Mouse (Mus musculus): ENCODE measurements around the gene Nedd9. TPM values are rescaled to one million over a fixed set of nuclear protein-coding genes. Genes with fewer than 3 reads are reported as not detected.

Nedd9 gene
- polyA plus RNA-seq, 1 experiment from 2014 or later = 12.9 TPM

DNA sequence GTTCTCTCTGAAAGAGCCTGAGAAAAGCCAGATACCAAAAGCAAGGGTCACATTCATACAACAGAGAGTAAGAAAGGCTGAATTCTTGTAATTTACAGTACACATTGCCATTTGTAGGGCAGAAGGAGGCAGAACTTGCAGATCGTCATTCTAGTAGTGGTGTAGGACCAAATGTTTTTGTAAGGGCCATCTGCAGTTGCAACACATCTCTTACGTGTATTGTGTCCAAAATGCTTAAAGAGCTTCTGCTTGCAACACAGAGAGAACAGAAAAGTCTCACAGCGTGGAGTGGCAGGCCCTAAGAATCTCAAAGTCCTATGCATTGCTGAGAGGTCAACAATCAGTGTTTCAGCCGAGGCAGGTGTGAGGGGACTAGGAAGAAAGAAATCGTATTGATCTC lies 18.9 kb downstream of the Nedd9 start:
- Histone ChIP-seq H3K9ac (ENCODE audit: low read length) (no peak overlapping the region), H3K27ac (replicated peaks; ENCODE audit: low read depth, low read length) (no peak overlapping the region), H3K4me2 (ENCODE audit: low read depth, severe bottlenecking) (no peak overlapping the region), H3K27me3 (ENCODE audit: control insufficient read depth, insufficient read depth, low read length) (no peaks in the 10 kb centered on the region), H3K9me3 (ENCODE audit: control insufficient read depth, low read length) (no peaks in the 10 kb centered on the region), H3K36me3 (ENCODE audit: control insufficient read depth, insufficient read depth, low read length) (no peaks in the 10 kb centered on the region), H3K4me1 (ENCODE audit: control insufficient read depth, insufficient read depth, low read length) (no peaks in the 10 kb centered on the region), H3K4me3 (ENCODE audit: low read depth, low read length) (no peak overlapping the region)
- 83% methylated on average over 5 of the region's 5 CpGs for WGBS
- no peak for ATAC-seq (ENCODE audit: insufficient number of reproducible peaks, low FRiP score, low TSS enrichment, low read depth)
- DNase-seq (ENCODE audit: low spot score) = no peak

DNA sequence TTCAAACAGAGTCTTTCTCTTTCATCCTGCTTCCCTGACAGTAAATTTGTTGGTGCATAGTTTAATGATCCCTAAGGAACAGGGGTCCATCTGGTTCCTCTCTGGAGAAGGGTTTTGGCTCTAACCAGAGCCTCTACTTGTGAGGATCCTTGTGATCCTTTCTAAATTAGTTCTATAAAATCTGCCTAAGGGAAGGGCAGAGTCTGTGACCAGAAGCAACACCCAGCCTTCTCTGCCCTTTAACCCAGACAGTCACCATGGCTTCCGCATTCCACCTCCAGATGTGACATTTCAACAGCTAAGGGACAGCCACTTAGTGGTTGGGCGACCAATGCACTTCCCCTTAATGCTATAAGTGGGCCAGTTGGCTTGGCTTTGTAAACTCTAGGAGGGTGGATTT lies 20.1 kb downstream of the Nedd9 start:
- no peak overlapping the region for H3K27ac ChIP-seq (replicated peaks; ENCODE audit: low read depth, low read length)
- no peaks in the 10 kb centered on the region for H3K27me3 ChIP-seq (ENCODE audit: control insufficient read depth, insufficient read depth, low read length)
- H3K36me3 ChIP-seq (ENCODE audit: control insufficient read depth, insufficient read depth, low read length) = no peaks in the 10 kb centered on the region
- ATAC-seq (ENCODE audit: insufficient number of reproducible peaks, low FRiP score, low TSS enrichment, low read depth) (no peak), DNase-seq (ENCODE audit: low spot score) (no peak)
- H3K4me3 ChIP-seq (ENCODE audit: low read depth, low read length) = no peak overlapping the region
- no peaks in the 10 kb centered on the region for H3K4me1 ChIP-seq (ENCODE audit: control insufficient read depth, insufficient read depth, low read length)
- no peak overlapping the region for H3K4me2 ChIP-seq (ENCODE audit: low read depth, severe bottlenecking)
- H3K9ac ChIP-seq (ENCODE audit: low read length) = no peak overlapping the region
- WGBS = 47% methylated on average over 2 of the region's 2 CpGs
- H3K9me3 ChIP-seq (ENCODE audit: control insufficient read depth, low read length) = no peaks in the 10 kb centered on the region

DNA sequence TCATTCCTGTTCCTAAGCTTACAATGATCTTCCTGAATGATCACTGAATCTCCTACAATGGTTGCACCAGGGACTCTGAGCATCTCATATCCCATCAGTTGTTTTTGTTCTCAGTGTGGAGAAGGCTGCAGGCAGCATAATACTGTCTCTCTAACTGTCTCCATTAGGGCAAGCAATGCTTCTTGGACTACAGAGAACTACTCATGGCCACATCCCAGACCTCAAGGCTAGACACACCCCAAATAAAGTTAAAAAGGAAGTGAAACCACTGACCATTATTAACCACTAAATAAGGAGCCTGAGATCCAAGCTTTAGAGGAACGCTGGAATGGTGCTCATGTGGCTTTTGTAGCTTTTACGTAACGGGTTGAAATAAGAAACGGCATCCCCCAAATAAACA lies 20.5 kb downstream of the Nedd9 start:
- no peaks in the 10 kb centered on the region for H3K36me3 ChIP-seq (ENCODE audit: control insufficient read depth, insufficient read depth, low read length)
- no peaks in the 10 kb centered on the region for H3K27me3 ChIP-seq (ENCODE audit: control insufficient read depth, insufficient read depth, low read length)
- H3K9ac ChIP-seq (ENCODE audit: low read length) = no peak overlapping the region
- no peak overlapping the region for H3K4me3 ChIP-seq (ENCODE audit: low read depth, low read length)
- no peak overlapping the region for H3K4me2 ChIP-seq (ENCODE audit: low read depth, severe bottlenecking)
- H3K9me3 ChIP-seq (ENCODE audit: control insufficient read depth, low read length) = no peaks in the 10 kb centered on the region
- WGBS = 52% methylated on average over 4 of the region's 4 CpGs
- DNase-seq (ENCODE audit: low spot score) = no peak
- no peaks in the 10 kb centered on the region for H3K4me1 ChIP-seq (ENCODE audit: control insufficient read depth, insufficient read depth, low read length)
- no peak overlapping the region for H3K27ac ChIP-seq (replicated peaks; ENCODE audit: low read depth, low read length)
- no peak for ATAC-seq (ENCODE audit: insufficient number of reproducible peaks, low FRiP score, low TSS enrichment, low read depth)

DNA sequence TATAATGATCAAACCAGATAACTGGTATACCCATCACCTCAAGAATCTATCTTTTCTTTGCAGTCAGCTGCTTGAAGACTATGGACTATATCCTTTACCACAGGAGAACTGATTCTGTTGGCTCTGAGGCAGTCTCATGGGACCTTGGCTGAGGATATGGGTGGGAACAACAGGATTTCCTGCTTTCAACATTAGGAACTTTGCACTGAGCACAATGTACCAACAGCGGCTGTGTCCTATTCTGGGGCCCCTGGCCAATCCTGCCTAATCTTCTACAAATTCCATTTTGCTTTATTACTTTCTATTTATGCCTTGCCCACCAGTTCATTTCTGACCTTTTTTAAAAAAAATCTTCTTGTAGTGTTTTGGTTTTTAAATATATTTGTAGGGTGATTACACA lies 21.0 kb downstream of the Nedd9 start:
- no peak for DNase-seq (ENCODE audit: low spot score)

DNA sequence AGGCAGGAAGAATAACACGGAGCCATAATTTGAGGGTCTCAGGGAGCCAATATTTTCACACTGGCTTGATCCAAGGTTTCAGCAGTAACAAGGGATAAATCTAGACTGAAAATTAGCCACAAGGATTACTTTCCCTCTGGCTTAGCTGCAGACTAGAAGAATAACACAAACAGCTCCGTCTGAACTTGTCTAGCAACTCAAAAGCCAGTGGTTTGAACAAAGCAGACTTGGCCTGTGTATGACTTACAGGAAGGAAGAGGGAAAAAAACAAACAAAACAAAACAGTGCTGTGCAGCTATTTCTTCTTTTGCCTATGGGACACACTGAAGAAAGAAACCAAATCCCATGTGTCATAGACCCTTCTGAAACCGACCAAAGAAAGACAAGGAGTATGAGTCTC lies 25.7 kb downstream of the Nedd9 start:
- Histone ChIP-seq H3K4me1 (ENCODE audit: control insufficient read depth, insufficient read depth, low read length) (no peaks in the 10 kb centered on the region; the same call in 1 of the 2 replicates), H3K36me3 (ENCODE audit: control insufficient read depth, insufficient read depth, low read length) (no peaks in the 10 kb centered on the region), H3K4me2 (ENCODE audit: low read depth, severe bottlenecking) (no peak overlapping the region), H3K27ac (replicated peaks; ENCODE audit: low read depth, low read length) (no peak overlapping the region), H3K4me3 (ENCODE audit: low read depth, low read length) (no peak overlapping the region), H3K9me3 (ENCODE audit: control insufficient read depth, low read length) (no peaks in the 10 kb centered on the region), H3K9ac (ENCODE audit: low read length) (no peak overlapping the region), H3K27me3 (ENCODE audit: control insufficient read depth, insufficient read depth, low read length) (no peaks in the 10 kb centered on the region)
- ATAC-seq (ENCODE audit: insufficient number of reproducible peaks, low FRiP score, low TSS enrichment, low read depth) (no peak), DNase-seq (ENCODE audit: low spot score) (no peak)
- WGBS = 81% methylated on average over 3 of the region's 3 CpGs

More for the DNA sequence above, 21.0 kb downstream of the Nedd9 start:
- Histone ChIP-seq H3K27me3 (ENCODE audit: control insufficient read depth, insufficient read depth, low read length) (no peaks in the 10 kb centered on the region), H3K27ac (replicated peaks; ENCODE audit: low read depth, low read length) (no peak overlapping the region), H3K36me3 (ENCODE audit: control insufficient read depth, insufficient read depth, low read length) (no peaks in the 10 kb centered on the region), H3K9ac (ENCODE audit: low read length) (no peak overlapping the region), H3K4me2 (ENCODE audit: low read depth, severe bottlenecking) (no peak overlapping the region), H3K9me3 (ENCODE audit: control insufficient read depth, low read length) (no peaks in the 10 kb centered on the region), H3K4me3 (ENCODE audit: low read depth, low read length) (no peak overlapping the region), H3K4me1 (ENCODE audit: control insufficient read depth, insufficient read depth, low read length) (no peaks in the 10 kb centered on the region)
- no peak for ATAC-seq (ENCODE audit: insufficient number of reproducible peaks, low FRiP score, low TSS enrichment, low read depth)
- WGBS = 84% methylated on average over 1 of the region's 1 CpGs

DNA sequence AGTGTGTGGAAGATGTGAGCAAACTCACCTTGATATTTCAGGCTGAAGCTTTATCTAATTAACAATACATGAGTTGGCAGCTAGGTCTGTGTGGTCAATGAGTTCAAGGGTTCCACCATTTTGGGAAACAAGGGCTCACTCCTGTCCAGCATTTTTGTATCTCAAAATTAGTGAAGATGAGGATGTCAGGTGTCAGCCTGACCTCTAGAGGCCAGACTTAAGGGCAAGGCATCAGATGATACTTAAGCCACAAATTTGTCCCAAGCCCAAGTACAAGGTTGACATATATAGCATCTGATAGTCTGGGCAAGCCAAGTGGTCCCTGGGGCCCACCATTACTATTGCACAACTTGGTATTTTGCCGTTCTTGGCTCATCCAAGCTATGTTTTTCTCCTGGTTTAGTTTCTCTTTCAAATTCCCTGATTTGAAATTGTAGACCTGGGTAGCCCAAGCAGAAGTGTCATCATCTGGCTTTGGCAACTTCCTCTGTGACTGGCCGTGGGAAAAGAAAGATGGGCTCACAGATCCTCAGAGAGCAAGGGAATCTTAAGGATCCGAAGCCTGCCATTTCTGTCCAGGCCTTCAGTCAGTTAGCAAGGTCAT lies 27.4 kb downstream of the Nedd9 start:
- Histone ChIP-seq H3K9ac (ENCODE audit: low read length) (no peak overlapping the region), H3K36me3 (ENCODE audit: control insufficient read depth, insufficient read depth, low read length) (no peaks in the 10 kb centered on the region), H3K4me2 (ENCODE audit: low read depth, severe bottlenecking) (no peak overlapping the region), H3K4me1 (ENCODE audit: control insufficient read depth, insufficient read depth, low read length) (peaks cover 3% of the 10 kb centered on the region; the same call in 1 of the 2 replicates), H3K27me3 (ENCODE audit: control insufficient read depth, insufficient read depth, low read length) (no peaks in the 10 kb centered on the region), H3K9me3 (ENCODE audit: control insufficient read depth, low read length) (no peaks in the 10 kb centered on the region), H3K4me3 (ENCODE audit: low read depth, low read length) (no peak overlapping the region), H3K27ac (replicated peaks; ENCODE audit: low read depth, low read length) (no peak overlapping the region)
- WGBS = 88% methylated on average over 3 of the region's 3 CpGs
- ATAC-seq (ENCODE audit: insufficient number of reproducible peaks, low FRiP score, low TSS enrichment, low read depth) (no peak), DNase-seq (ENCODE audit: low spot score) (no peak)

DNA sequence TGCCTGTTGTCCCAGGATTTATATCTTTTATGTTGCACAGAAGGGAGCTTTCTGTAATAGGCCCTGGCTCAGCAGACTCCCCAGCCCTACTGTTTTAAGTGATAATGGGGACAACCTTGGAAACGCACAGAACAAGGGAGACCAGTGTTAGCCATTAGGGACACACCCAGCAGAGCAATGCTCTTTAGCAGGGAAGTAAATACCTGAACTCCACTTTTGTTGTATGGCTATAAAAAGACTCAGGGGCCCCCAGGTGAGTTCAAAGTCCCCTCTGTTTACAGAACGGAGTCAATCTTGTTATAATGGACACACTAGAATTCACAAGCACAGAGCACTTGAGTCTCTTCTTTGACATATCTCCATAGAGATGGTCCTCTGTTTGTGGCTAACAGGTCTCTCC lies 28.5 kb downstream of the Nedd9 start:
- 41% methylated on average over 2 of the region's 2 CpGs for WGBS

DNA sequence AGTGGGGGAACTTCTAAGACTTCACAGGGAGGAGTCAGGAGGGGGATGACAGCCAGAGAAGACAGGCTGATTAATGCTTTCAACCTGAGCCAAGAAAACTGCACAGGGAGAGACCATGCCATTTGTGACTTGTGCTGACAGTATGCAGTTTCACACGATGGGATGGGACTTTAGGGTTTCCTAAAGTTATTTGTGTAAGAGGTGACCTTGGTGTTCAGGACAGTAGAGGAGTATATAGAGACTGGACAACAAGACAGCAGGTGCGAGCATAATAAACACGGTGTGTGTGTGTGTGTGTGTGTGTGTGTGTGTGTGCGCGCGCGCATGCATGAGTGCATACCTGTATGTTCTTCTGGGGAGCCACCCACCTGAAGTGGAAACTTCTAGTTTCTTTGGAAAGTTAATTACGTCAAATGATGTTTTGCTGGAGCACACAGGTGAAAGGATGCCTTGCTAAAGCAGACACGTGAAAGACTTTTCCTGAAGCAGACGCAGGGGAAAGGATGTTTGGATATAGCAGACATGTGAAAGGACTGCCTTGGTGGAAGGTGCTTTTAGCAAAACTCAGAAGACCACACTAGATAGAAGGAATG lies 29.3 kb downstream of the Nedd9 start:
- H3K4me1 ChIP-seq (ENCODE audit: control insufficient read depth, insufficient read depth, low read length) = peaks cover 3% of the 10 kb centered on the region; the same call in 1 of the 2 replicates
- WGBS = 88% methylated on average over 10 of the region's 10 CpGs
- H3K4me2 ChIP-seq (ENCODE audit: low read depth, severe bottlenecking) = no peak overlapping the region
- no peak overlapping the region for H3K27ac ChIP-seq (replicated peaks; ENCODE audit: low read depth, low read length)
- H3K36me3 ChIP-seq (ENCODE audit: control insufficient read depth, insufficient read depth, low read length) = no peaks in the 10 kb centered on the region
- H3K4me3 ChIP-seq (ENCODE audit: low read depth, low read length) = no peak overlapping the region
- H3K9ac ChIP-seq (ENCODE audit: low read length) = no peak overlapping the region
- ATAC-seq (ENCODE audit: insufficient number of reproducible peaks, low FRiP score, low TSS enrichment, low read depth) = no peak
- no peak for DNase-seq (ENCODE audit: low spot score)
- H3K9me3 ChIP-seq (ENCODE audit: control insufficient read depth, low read length) = no peaks in the 10 kb centered on the region
- H3K27me3 ChIP-seq (ENCODE audit: control insufficient read depth, insufficient read depth, low read length) = no peaks in the 10 kb centered on the region

More for the DNA sequence above, 28.5 kb downstream of the Nedd9 start:
- Histone ChIP-seq H3K9ac (ENCODE audit: low read length) (no peak overlapping the region), H3K4me3 (ENCODE audit: low read depth, low read length) (no peak overlapping the region), H3K36me3 (ENCODE audit: control insufficient read depth, insufficient read depth, low read length) (no peaks in the 10 kb centered on the region), H3K4me1 (ENCODE audit: control insufficient read depth, insufficient read depth, low read length) (peaks cover 3% of the 10 kb centered on the region; the same call in 1 of the 2 replicates), H3K27me3 (ENCODE audit: control insufficient read depth, insufficient read depth, low read length) (no peaks in the 10 kb centered on the region), H3K27ac (replicated peaks; ENCODE audit: low read depth, low read length) (no peak overlapping the region), H3K4me2 (ENCODE audit: low read depth, severe bottlenecking) (no peak overlapping the region), H3K9me3 (ENCODE audit: control insufficient read depth, low read length) (no peaks in the 10 kb centered on the region)
- DNase-seq (ENCODE audit: low spot score) (no peak), ATAC-seq (ENCODE audit: insufficient number of reproducible peaks, low FRiP score, low TSS enrichment, low read depth) (no peak)
